ENCODE assay signal across 9 mouse cellular contexts in genomic region chr9:44266478-44267226, GRCm38 (mm10). TPM values are rescaled to one million over a fixed set of nuclear protein-coding genes. Genes with fewer than 3 reads are reported as not detected.
DNase-seq lines count a peak whose midpoint lies in the region; ATAC-seq lines count a peak whose summit lies in the region.
"Had no signal": no experiment of that assay in that cellular context is flagged by ENCODE, and none has a peak within 500 bp of the region (broad histone marks: within the 10 kb centered on the region; RNA-seq: fewer than 3 reads in every experiment).

No protein-coding gene starts in this region.

- H3K9ac ChIP-seq in heart, embryonic 11.5 days (ENCODE audit: low read depth, low read length): no peak overlapping the region
- peak overlapping the region; percentile 90 for H3K9ac ChIP-seq in limb, embryonic 13.5 days

- DNase-seq in heart, postnatal 36 days: no peak
- DNase-seq in right cerebral cortex, adult 18-20 months: peak; percentile 60
- DNase-seq in right cerebral cortex, postnatal 14 days: no peak
- DNase-seq in embryo, embryonic 11 days: no peak
- DNase-seq in cerebellum, postnatal 25 days: no peak
- DNase-seq in thymus, postnatal 25 days: no peak

- peaks cover 9% of the 10 kb centered on the region for H3K4me1 ChIP-seq in heart, embryonic 11.5 days (ENCODE audit: control insufficient read depth, insufficient read depth, low read length)
- H3K4me1 ChIP-seq in limb, embryonic 13.5 days: peaks cover 16% of the 10 kb centered on the region

- no peaks in the 10 kb centered on the region for H3K36me3 ChIP-seq in heart, embryonic 11.5 days (ENCODE audit: control insufficient read depth, insufficient read depth, low read length)
- peaks cover 14% of the 10 kb centered on the region for H3K36me3 ChIP-seq in limb, embryonic 13.5 days
- H3K36me3 ChIP-seq: neural tube, embryonic 12.5 days had no signal

- no peak overlapping the region; the same call in 1 of the 2 replicates for H3K4me3 ChIP-seq in heart, embryonic 11.5 days (ENCODE audit: low read depth, low read length)
- H3K4me3 ChIP-seq in limb, embryonic 13.5 days: peak overlapping the region; percentile 57; the same call in 1 of the 2 replicates

- WGBS in heart, embryonic 11.5 days (ENCODE audit: insufficient replicate concordance): 62% methylated on average over 8 of the region's 8 CpGs
- WGBS in limb, embryonic 13.5 days: 63% methylated on average over 8 of the region's 8 CpGs

- ATAC-seq in heart, embryonic 11.5 days (replicated peaks; ENCODE audit: insufficient number of reproducible peaks, low FRiP score, low TSS enrichment): no peak
- ATAC-seq in limb, embryonic 13.5 days (ENCODE audit: low FRiP score, low read depth): no peak

- peak overlapping the region; percentile 88 for H3K4me2 ChIP-seq in heart, embryonic 11.5 days
- H3K4me2 ChIP-seq in limb, embryonic 13.5 days (replicated peaks): peak overlapping the region; percentile 82

- H3K27ac ChIP-seq in heart, embryonic 11.5 days (ENCODE audit: low read depth, low read length): no peak overlapping the region
- 0 out of 2 replicates have a peak overlapping the region, but pooled peaks have one; percentile 75 for H3K27ac ChIP-seq in limb, embryonic 13.5 days
- H3K27ac ChIP-seq: neural tube, embryonic 12.5 days had no signal

- intact Hi-C loops in heart, postnatal 36 days (cut with DNase I): no loop called here

- H3K9me3 ChIP-seq in heart, embryonic 11.5 days (replicated peaks; ENCODE audit: control insufficient read depth, low read length): no peaks in the 10 kb centered on the region
- H3K9me3 ChIP-seq in limb, embryonic 13.5 days: no peaks in the 10 kb centered on the region
- H3K9me3 ChIP-seq: neural tube, embryonic 12.5 days had no signal

- peaks cover 2% of the 10 kb centered on the region; the same call in 1 of the 2 replicates for H3K27me3 ChIP-seq in heart, embryonic 11.5 days (ENCODE audit: control insufficient read depth, insufficient read depth, low read length)
- H3K27me3 ChIP-seq in limb, embryonic 13.5 days: no peaks in the 10 kb centered on the region
- H3K27me3 ChIP-seq: neural tube, embryonic 12.5 days had no signal

RNA-seq across cellular contexts. Expression of gene Nlrx1, which starts 1.7 kb away (rescaled TPM):
- 3.6 and 4.9 TPM in 2 replicates for polyA plus RNA-seq in heart, embryonic 11.5 days (2014; fragmentation: Nextera tagmentation; extraction: Ambion mirVana)
- total RNA-seq in heart, postnatal 36 days (2021): 10 to 100 TPM; 19.6 to 24.5 TPM
- polyA plus RNA-seq in limb, embryonic 13.5 days (2015; fragmentation: Nextera tagmentation; extraction: Ambion mirVana): 8.2 and 8.3 TPM in 2 replicates

RNA-seq across cellular contexts. Expression of gene Pdzd3, which starts 15.4 kb away (rescaled TPM):
- not detected in 2 replicates for polyA plus RNA-seq in heart, embryonic 11.5 days (2014; fragmentation: Nextera tagmentation; extraction: Ambion mirVana)
- 1 to 10 TPM; 3.5 to 4.3 TPM for total RNA-seq in heart, postnatal 36 days (2021)
- polyA plus RNA-seq in limb, embryonic 13.5 days (2015; fragmentation: Nextera tagmentation; extraction: Ambion mirVana): 0.09 and 0.11 TPM in 2 replicates

RNA-seq across cellular contexts. Expression of gene Abcg4, which starts 21.8 kb away (rescaled TPM):
- 2.7 and 3.3 TPM in 2 replicates for polyA plus RNA-seq in heart, embryonic 11.5 days (2014; fragmentation: Nextera tagmentation; extraction: Ambion mirVana)
- under 1 TPM; 0.69 to 0.79 TPM for total RNA-seq in heart, postnatal 36 days (2021)
- 7.3 and 7.4 TPM in 2 replicates for polyA plus RNA-seq in limb, embryonic 13.5 days (2015; fragmentation: Nextera tagmentation; extraction: Ambion mirVana)

RNA-seq across cellular contexts. Expression of gene Ccdc153, which starts 26.2 kb away (rescaled TPM):
- not detected in 2 replicates for polyA plus RNA-seq in heart, embryonic 11.5 days (2014; fragmentation: Nextera tagmentation; extraction: Ambion mirVana)
- not detected for total RNA-seq in heart, postnatal 36 days (2021)
- polyA plus RNA-seq in limb, embryonic 13.5 days (2015; fragmentation: Nextera tagmentation; extraction: Ambion mirVana): not detected in 2 replicates
- polyA plus RNA-seq: neural tube, embryonic 12.5 days had no signal

RNA-seq across cellular contexts. Expression of gene Cbl, which starts 32.8 kb away (rescaled TPM):
- polyA plus RNA-seq in heart, embryonic 11.5 days (2014; fragmentation: Nextera tagmentation; extraction: Ambion mirVana): 12.6 and 14.8 TPM in 2 replicates
- 10 to 100 TPM; 17.7 to 22.6 TPM for total RNA-seq in heart, postnatal 36 days (2021)
- polyA plus RNA-seq in limb, embryonic 13.5 days (2015; fragmentation: Nextera tagmentation; extraction: Ambion mirVana): 17.5 and 19.6 TPM in 2 replicates
